Mouse (Mus musculus): ENCODE results near the gene Gm15130. TPM values are rescaled to one million over a fixed set of nuclear protein-coding genes. Genes with fewer than 3 reads are reported as not detected.

Gm15130 gene
- not detected in 2 replicates for polyA plus RNA-seq (2015; fragmentation: Nextera tagmentation; extraction: Ambion mirVana)

DNA sequence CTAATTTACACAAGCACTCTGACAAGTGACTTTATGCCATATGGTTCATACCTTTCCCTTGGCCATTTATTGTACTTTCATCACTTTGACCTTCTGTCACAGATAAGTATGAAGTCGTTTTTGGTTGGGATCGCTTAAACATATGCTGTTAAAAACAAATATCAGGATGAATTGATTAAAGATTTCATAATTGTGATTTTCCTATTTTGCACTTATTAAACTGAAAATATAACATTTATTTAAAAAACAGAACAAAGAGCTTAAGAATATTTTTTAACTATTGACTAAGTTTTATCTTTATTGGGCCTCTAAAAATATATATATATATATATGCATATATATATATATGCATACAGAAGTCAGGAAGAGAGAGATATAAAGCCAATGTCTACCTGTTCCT is at the start of gene Gm15130:
Gene Gm15130, minus strand, starts transcription at position 101 of the 400 bp plus-strand sequence.
- no peak within 1 kb of the TSS for H3K9ac ChIP-seq (replicated peaks; ENCODE audit: low read length)
- H3K4me1 ChIP-seq (ENCODE audit: insufficient read depth, low read length) = no peaks in the 10 kb centered on the region
- H3K36me3 ChIP-seq (ENCODE audit: insufficient read depth, low read length) = no peaks in the 10 kb centered on the region
- no peak for ATAC-seq (ENCODE audit: low FRiP score, low TSS enrichment)
- 66% methylated on average over 2 of the region's 2 CpGs for WGBS
- no peak within 1 kb of the TSS for H3K4me2 ChIP-seq (replicated peaks; ENCODE audit: low read depth, low read length)
- H3K27ac ChIP-seq (ENCODE audit: low read length) = no peak within 1 kb of the TSS
- no peaks in the 10 kb centered on the region for H3K27me3 ChIP-seq (ENCODE audit: insufficient read depth, low read length)
- no peak within 1 kb of the TSS for H3K4me3 ChIP-seq (ENCODE audit: low read length)
- H3K9me3 ChIP-seq (ENCODE audit: low read length) = no peaks in the 10 kb centered on the region

- Histone ChIP-seq H3K27ac (ENCODE audit: low read length) (no peak overlapping the region), H3K4me3 (ENCODE audit: low read length) (no peak overlapping the region), H3K9me3 (ENCODE audit: low read length) (no peaks in the 10 kb centered on the region), H3K9ac (replicated peaks; ENCODE audit: low read length) (no peak overlapping the region), H3K36me3 (ENCODE audit: insufficient read depth, low read length) (no peaks in the 10 kb centered on the region), H3K27me3 (ENCODE audit: insufficient read depth, low read length) (no peaks in the 10 kb centered on the region), H3K4me1 (ENCODE audit: insufficient read depth, low read length) (no peaks in the 10 kb centered on the region), H3K4me2 (replicated peaks; ENCODE audit: low read depth, low read length) (no peak overlapping the region)
- no peak for ATAC-seq (ENCODE audit: low FRiP score, low TSS enrichment)
- WGBS = 90% methylated on average over 11 of the region's 11 CpGs
Measured at GRCm38 (mm10) chr2:111182068-111182467, 29.3 kb upstream of the Gm15130 start.

GRCm38 (mm10) chr2:111135739-111136138 is 17.0 kb downstream of the Gm15130 start:
- no peak overlapping the region for H3K4me2 ChIP-seq (replicated peaks; ENCODE audit: low read depth, low read length)
- no peak overlapping the region for H3K9ac ChIP-seq (replicated peaks; ENCODE audit: low read length)
- H3K9me3 ChIP-seq (ENCODE audit: low read length) = no peaks in the 10 kb centered on the region
- no peak overlapping the region for H3K27ac ChIP-seq (ENCODE audit: low read length)
- WGBS = 70% methylated on average over 5 of the region's 5 CpGs
- no peaks in the 10 kb centered on the region for H3K27me3 ChIP-seq (ENCODE audit: insufficient read depth, low read length)
- H3K4me1 ChIP-seq (ENCODE audit: insufficient read depth, low read length) = no peaks in the 10 kb centered on the region
- no peak for ATAC-seq (ENCODE audit: low FRiP score, low TSS enrichment)
- no peak overlapping the region for H3K4me3 ChIP-seq (ENCODE audit: low read length)
- H3K36me3 ChIP-seq (ENCODE audit: insufficient read depth, low read length) = no peaks in the 10 kb centered on the region

GRCm38 (mm10) chr2:111105882-111106281 is 46.9 kb downstream of the Gm15130 start, which contains the start of gene Gm13941:
TSS of gene Gm13941 (minus strand) at chr2:111105982.
- H3K4me1 ChIP-seq (ENCODE audit: insufficient read depth, low read length) = no peaks in the 10 kb centered on the region
- no peak within 1 kb of the TSS for H3K4me2 ChIP-seq (replicated peaks; ENCODE audit: low read depth, low read length)
- H3K9me3 ChIP-seq (ENCODE audit: low read length) = no peaks in the 10 kb centered on the region
- no peak within 1 kb of the TSS for H3K27ac ChIP-seq (ENCODE audit: low read length)
- H3K36me3 ChIP-seq (ENCODE audit: insufficient read depth, low read length) = no peaks in the 10 kb centered on the region
- ATAC-seq (ENCODE audit: low FRiP score, low TSS enrichment) = no peak
- no peak within 1 kb of the TSS for H3K4me3 ChIP-seq (ENCODE audit: low read length)
- H3K27me3 ChIP-seq (ENCODE audit: insufficient read depth, low read length) = no peaks in the 10 kb centered on the region
- H3K9ac ChIP-seq (replicated peaks; ENCODE audit: low read length) = no peak within 1 kb of the TSS

Other genes starting within 250 kb of the Gm15130 start
- 0.50 and 0.55 TPM in 2 replicates for gene Ano3, start 202.0 kb downstream of the Gm15130 start, polyA plus RNA-seq (2015; fragmentation: Nextera tagmentation; extraction: Ambion mirVana)
- gene Gm13941, start 47.0 kb downstream of the Gm15130 start, polyA plus RNA-seq (2015; fragmentation: Nextera tagmentation; extraction: Ambion mirVana) = not detected in 2 replicates
- gene 4930430A15Rik, start 76.7 kb upstream of the Gm15130 start, polyA plus RNA-seq (2015; fragmentation: Nextera tagmentation; extraction: Ambion mirVana) = not detected in 2 replicates
- not detected in 2 replicates for gene Olfr1275, start 82.3 kb upstream of the Gm15130 start, polyA plus RNA-seq (2015; fragmentation: Nextera tagmentation; extraction: Ambion mirVana)
- not detected in 2 replicates for gene Olfr1276, start 101.6 kb upstream of the Gm15130 start, polyA plus RNA-seq (2015; fragmentation: Nextera tagmentation; extraction: Ambion mirVana)
- not detected in 2 replicates for gene Olfr1277, start 121.2 kb upstream of the Gm15130 start, polyA plus RNA-seq (2015; fragmentation: Nextera tagmentation; extraction: Ambion mirVana)
- not detected in 2 replicates for gene Olfr1278, start 137.2 kb upstream of the Gm15130 start, polyA plus RNA-seq (2015; fragmentation: Nextera tagmentation; extraction: Ambion mirVana)
- not detected in 2 replicates for gene Olfr1279, start 147.7 kb upstream of the Gm15130 start, polyA plus RNA-seq (2015; fragmentation: Nextera tagmentation; extraction: Ambion mirVana)
- not detected in 2 replicates for gene Olfr1280, start 161.1 kb upstream of the Gm15130 start, polyA plus RNA-seq (2015; fragmentation: Nextera tagmentation; extraction: Ambion mirVana)
- gene Olfr1281, start 173.6 kb upstream of the Gm15130 start, polyA plus RNA-seq (2015; fragmentation: Nextera tagmentation; extraction: Ambion mirVana) = not detected in 2 replicates
- gene Olfr1282, start 183.1 kb upstream of the Gm15130 start, polyA plus RNA-seq (2015; fragmentation: Nextera tagmentation; extraction: Ambion mirVana) = not detected in 2 replicates
- not detected in 2 replicates for gene Olfr1283, start 213.9 kb upstream of the Gm15130 start, polyA plus RNA-seq (2015; fragmentation: Nextera tagmentation; extraction: Ambion mirVana)
- gene Olfr1284, start 222.6 kb upstream of the Gm15130 start, polyA plus RNA-seq (2015; fragmentation: Nextera tagmentation; extraction: Ambion mirVana) = not detected in 2 replicates

Measured in kidney, embryonic 16.5 days (tissue).